ENCODE assay signal across 14 mouse cellular contexts in the genomic region with DNA sequence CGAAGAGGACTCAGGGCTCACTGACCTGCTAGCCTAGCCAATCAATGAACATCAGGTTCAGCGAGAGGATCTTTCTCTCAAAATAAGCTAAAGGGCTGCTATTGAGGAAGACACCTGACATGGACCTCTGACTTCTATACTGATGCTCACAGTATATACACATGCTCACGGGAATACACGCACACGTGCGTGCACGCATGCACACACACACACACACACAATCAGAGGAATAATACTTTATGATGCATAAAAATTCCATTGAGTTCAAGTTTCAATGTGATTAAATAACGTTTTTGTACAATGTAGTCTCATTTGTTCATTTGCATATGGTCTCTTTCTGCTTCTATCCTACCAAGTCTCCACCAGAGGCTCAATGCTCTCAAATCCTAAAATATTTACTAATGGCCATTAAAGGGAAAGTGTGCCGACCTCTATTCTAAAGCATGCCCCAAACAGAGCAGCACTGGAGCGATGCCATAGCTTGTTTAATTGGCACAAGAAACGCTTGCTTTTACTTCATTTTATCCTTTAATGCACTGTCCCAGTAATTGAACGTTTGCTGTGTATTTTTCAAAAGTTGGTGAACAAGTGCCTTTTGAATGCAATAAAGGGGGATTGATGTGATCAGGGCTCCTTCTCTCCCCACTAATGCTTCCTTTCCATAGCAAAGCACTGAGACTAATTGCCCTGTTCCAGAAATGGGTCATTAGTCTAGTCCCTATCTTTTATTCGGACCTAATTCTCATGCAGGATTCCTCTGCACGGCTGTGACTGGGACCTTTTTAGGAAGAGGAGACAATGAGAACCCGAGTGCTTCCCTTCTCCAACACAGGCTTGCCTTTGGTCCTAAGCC.
DNase-seq lines count a peak whose midpoint lies in the region; ATAC-seq and TF ChIP-seq lines count a peak whose summit lies in the region.
"Had no signal": no experiment of that assay in that cellular context is flagged by ENCODE, and none has a peak within 500 bp of the region (broad histone marks: within the 10 kb centered on the region; RNA-seq: fewer than 3 reads in every experiment).

No protein-coding gene starts in this region.

- TF ChIP-seq POLR2A in thymus, adult 2 months (IDR thresholded peaks at IDR 0.05; ENCODE audit: control insufficient read depth, extremely low read depth, insufficient read depth, low read length, poor library complexity) = no peak

- ATAC-seq in frontal cortex, adult (ENCODE audit: low TSS enrichment) = peak; percentile 69
- peak; percentile 89 for ATAC-seq in forebrain, embryonic 15.5 days (replicated peaks)
- no peak for ATAC-seq in midbrain, embryonic 14.5 days (ENCODE audit: low FRiP score, low TSS enrichment)
- ATAC-seq: intestine, embryonic 16.5 days had no signal

- peaks cover 33% of the 10 kb centered on the region for H3K27me3 ChIP-seq in forebrain, embryonic 15.5 days
- H3K27me3 ChIP-seq in midbrain, embryonic 14.5 days (ENCODE audit: control insufficient read depth, insufficient read depth, low read length) = no peaks in the 10 kb centered on the region
- no peaks in the 10 kb centered on the region for H3K27me3 ChIP-seq in thymus, adult 2 months (ENCODE audit: control insufficient read depth, insufficient read depth, low read length)
- H3K27me3 ChIP-seq: liver, embryonic 13.5 days had no signal

- H3K36me3 ChIP-seq in forebrain, embryonic 15.5 days = no peaks in the 10 kb centered on the region
- H3K36me3 ChIP-seq in midbrain, embryonic 14.5 days (ENCODE audit: control insufficient read depth, insufficient read depth, low read length) = no peaks in the 10 kb centered on the region
- no peaks in the 10 kb centered on the region for H3K36me3 ChIP-seq in thymus, adult 2 months (ENCODE audit: control insufficient read depth, insufficient read depth, low read length)
- H3K36me3 ChIP-seq: liver, embryonic 13.5 days had no signal

- DNase-seq in frontal cortex, postnatal 14 days (ENCODE audit: low spot score in 2 of 2) = no peak
- DNase-seq in Muller cell, postnatal 12 days (ENCODE audit: inconsistent ontology term) = peak; percentile 78
- peak; percentile 39 for DNase-seq in midbrain, embryonic 14.5 days
- DNase-seq in urinary bladder, postnatal 36 days (ENCODE audit: low spot score in 2 of 2) = no peak
- DNase-seq in heart, adult 9 months (ENCODE audit: low spot score in 2 of 2) = no peak
- no peak for DNase-seq in thymus, adult 2 months
- DNase-seq: adrenal gland, adult 2 months; cerebellum, adult 11-12 months; liver, embryonic 13.5 days; lung, postnatal 36 days had no signal

- no peak overlapping the region for H3K27ac ChIP-seq in forebrain, embryonic 15.5 days (replicated peaks)
- no peak overlapping the region for H3K27ac ChIP-seq in midbrain, embryonic 14.5 days (replicated peaks; ENCODE audit: low read depth, low read length)
- H3K27ac ChIP-seq in thymus, adult 2 months (ENCODE audit: control insufficient read depth, insufficient read depth, low read length) = no peak overlapping the region
- H3K27ac ChIP-seq: left cerebral cortex, adult 2 months; liver, embryonic 13.5 days had no signal

- no peak overlapping the region for H3K4me3 ChIP-seq in forebrain, embryonic 15.5 days
- no peak overlapping the region for H3K4me3 ChIP-seq in midbrain, embryonic 14.5 days (replicated peaks; ENCODE audit: low read depth, low read length)
- no peak overlapping the region for H3K4me3 ChIP-seq in thymus, adult 2 months (ENCODE audit: control insufficient read depth, insufficient read depth, low read length)
- H3K4me3 ChIP-seq: left cerebral cortex, adult 2 months; liver, embryonic 13.5 days had no signal

- H3K4me1 ChIP-seq in forebrain, embryonic 15.5 days = peaks cover 10% of the 10 kb centered on the region
- no peaks in the 10 kb centered on the region for H3K4me1 ChIP-seq in midbrain, embryonic 14.5 days (ENCODE audit: control insufficient read depth, insufficient read depth, low read length)
- no peaks in the 10 kb centered on the region for H3K4me1 ChIP-seq in thymus, adult 2 months (replicated peaks; ENCODE audit: control insufficient read depth, insufficient read depth, low read length)
- H3K4me1 ChIP-seq: liver, embryonic 13.5 days had no signal

- H3K4me2 ChIP-seq in forebrain, embryonic 15.5 days (replicated peaks) = no peak overlapping the region
- no peak overlapping the region for H3K4me2 ChIP-seq in midbrain, embryonic 14.5 days (ENCODE audit: low read length)
- H3K4me2 ChIP-seq: liver, embryonic 13.5 days had no signal

- H3K9ac ChIP-seq in forebrain, embryonic 15.5 days (replicated peaks) = no peak overlapping the region
- H3K9ac ChIP-seq in midbrain, embryonic 14.5 days (replicated peaks; ENCODE audit: low read length) = no peak overlapping the region
- H3K9ac ChIP-seq: liver, embryonic 13.5 days had no signal

- no peaks in the 10 kb centered on the region for H3K9me3 ChIP-seq in forebrain, embryonic 15.5 days
- no peaks in the 10 kb centered on the region for H3K9me3 ChIP-seq in midbrain, embryonic 14.5 days (ENCODE audit: control insufficient read depth, low read length)
- H3K9me3 ChIP-seq: liver, embryonic 13.5 days had no signal

- no peak for TF ChIP-seq CTCF in thymus, adult 2 months (IDR thresholded peaks at IDR 0.05; ENCODE audit: borderline replicate concordance, control insufficient read depth, extremely low read depth, insufficient read depth, low read length, poor library complexity)

- WGBS in forebrain, embryonic 15.5 days = 25% methylated on average over 15 of the region's 15 CpGs
- WGBS in midbrain, embryonic 14.5 days = 63% methylated on average over 15 of the region's 15 CpGs
- 93% methylated on average over 15 of the region's 15 CpGs for WGBS in thymus, adult 2 months

Comparison
In these comparisons a context has a peak if more than half of its experiments do, and no peak if none do; other contexts are left out.
1. DNase-seq: peak in Muller cell, postnatal 12 days (single experiment) and midbrain, embryonic 14.5 days (single experiment); none in frontal cortex, postnatal 14 days (0 of 2), urinary bladder, postnatal 36 days (0 of 2), heart, adult 9 months (0 of 2) and thymus, adult 2 months (single experiment).